Mouse (Mus musculus) thymus, adult 2 months (tissue): Measurements from ENCODE around the gene Sel1l. TPM values are rescaled to one million over a fixed set of nuclear protein-coding genes. Genes with fewer than 3 reads are reported as not detected.

Source experiments
- DNase-seq: peaks from one replicate; pipeline ENCODE4 v3.0.0; 2021
- H3K27ac ChIP-seq: fragments of 200-500 bp; 2 replicates; pipeline ENCODE4 v1.5.1; 2012; ENCODE audit warnings: low read length, control low read depth; ENCODE audit not compliant: control insufficient read depth, insufficient read depth
- H3K27me3 ChIP-seq: fragments of 200-500 bp; 2 replicates; pipeline ENCODE4 v1.6.1; 2012; ENCODE audit warnings: mild to moderate bottlenecking, low read length, moderate library complexity, mixed read lengths; ENCODE audit not compliant: control insufficient read depth, insufficient read depth
- H3K36me3 ChIP-seq: fragments of 200-500 bp; 2 replicates; pipeline ENCODE4 v1.6.1; 2012; ENCODE audit warnings: mild to moderate bottlenecking, low read length, moderate library complexity; ENCODE audit not compliant: control insufficient read depth, insufficient read depth
- H3K4me1 ChIP-seq: fragments of 200-500 bp; replicated peaks from 2 replicates; pipeline ENCODE4 v1.6.1; 2012; ENCODE audit warnings: low read length; ENCODE audit not compliant: control insufficient read depth, insufficient read depth
- H3K4me3 ChIP-seq: fragments of 200-500 bp; 2 replicates; pipeline ENCODE4 v1.5.1; 2012; ENCODE audit warnings: mild to moderate bottlenecking, low read length, control low read depth, moderate library complexity; ENCODE audit not compliant: control insufficient read depth, insufficient read depth
- CTCF ChIP-seq: fragments of 200-500 bp; IDR thresholded peaks from 2 replicates; pipeline ENCODE4 v1.5.1; 2012; ENCODE audit warnings: mild to moderate bottlenecking, control low read depth, low read length, moderate library complexity, borderline replicate concordance; ENCODE audit not compliant: control insufficient read depth, poor library complexity, insufficient read depth; ENCODE audit errors: extremely low read depth
- POLR2A ChIP-seq: fragments of 200-500 bp; IDR thresholded peaks from 2 replicates; pipeline ENCODE4 v1.6.1; 2012; ENCODE audit warnings: mild to moderate bottlenecking, low read length, control low read depth, moderate library complexity; ENCODE audit not compliant: control insufficient read depth, poor library complexity, insufficient read depth; ENCODE audit errors: extremely low read depth
- whole genome bisulfite sequencing: fragments of 180-500 bp; shearing (Covaris S2); methylation state at CpG from one replicate; pipeline ENCODE4 v1.1.7; 2018; 5-methylcytosine and 5-hydroxymethylcytosine counted together
- polyA plus RNA-seq: library from polyadenylated mRNA; depleted of rRNA; stranded (reverse); fragments of >200 nt; gene quantifications from 2 replicates; pipeline ENCODE4 v1.2.3, GENCODE M21; 2012

The Sel1l gene
- polyA plus RNA-seq, 1 experiment: 48.5 TPM

DNA sequence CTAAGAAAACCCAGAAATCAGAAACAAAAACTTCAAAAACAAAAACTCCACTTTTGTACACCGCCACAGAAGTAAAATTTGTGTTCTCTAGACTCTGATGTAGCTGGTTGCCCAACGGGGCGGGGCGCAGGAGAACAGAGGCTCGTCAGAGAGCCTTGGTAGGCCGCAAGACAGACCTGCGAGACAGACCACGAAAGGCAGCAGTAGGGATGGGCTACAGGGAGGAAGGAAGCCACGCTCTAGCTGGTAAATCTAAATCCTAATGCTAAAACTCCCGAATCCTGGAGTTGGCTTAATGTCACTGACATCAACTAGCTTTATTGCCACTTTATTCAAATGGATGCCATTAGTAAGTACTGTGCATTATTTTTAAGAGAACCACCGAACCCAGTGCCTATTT is 41.9 kb downstream of the Sel1l start:
- no peaks in the 10 kb centered on the region for H3K27me3 ChIP-seq
- no peaks in the 10 kb centered on the region for H3K4me1 ChIP-seq
- H3K4me3 ChIP-seq: no peak overlapping the region
- H3K27ac ChIP-seq: no peak overlapping the region
- no peak for DNase-seq
- no peak for TF ChIP-seq CTCF
- no peak for TF ChIP-seq POLR2A
- WGBS: 45% methylated on average over 11 of the region's 11 CpGs
- H3K36me3 ChIP-seq: peaks cover 36% of the 10 kb centered on the region

DNA sequence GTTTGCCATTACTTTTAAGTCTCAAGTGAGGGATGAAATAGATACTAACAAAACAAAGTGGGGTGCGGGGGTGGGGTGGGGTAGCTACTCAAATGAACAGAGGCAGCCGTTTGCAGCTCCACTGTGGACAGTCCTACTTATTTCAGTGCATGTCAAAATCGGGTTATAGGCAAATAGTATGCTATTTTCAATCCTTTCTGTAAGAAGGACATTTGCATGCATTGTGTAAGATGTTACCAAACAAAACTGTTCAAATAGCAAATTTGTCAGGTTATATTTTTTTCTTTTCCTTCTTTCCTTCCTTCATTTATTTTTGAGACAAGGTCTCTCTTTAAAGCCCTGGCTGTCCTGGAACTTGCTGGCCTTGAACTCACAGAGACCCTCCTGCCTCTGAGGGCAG is 44.7 kb downstream of the Sel1l start:
- no peak for TF ChIP-seq CTCF
- 78% methylated on average over 3 of the region's 3 CpGs for WGBS
- Histone ChIP-seq H3K4me1 (no peaks in the 10 kb centered on the region), H3K36me3 (peaks cover 8% of the 10 kb centered on the region), H3K27ac (no peak overlapping the region), H3K27me3 (no peaks in the 10 kb centered on the region), H3K4me3 (no peak overlapping the region)
- no peak for DNase-seq

DNA sequence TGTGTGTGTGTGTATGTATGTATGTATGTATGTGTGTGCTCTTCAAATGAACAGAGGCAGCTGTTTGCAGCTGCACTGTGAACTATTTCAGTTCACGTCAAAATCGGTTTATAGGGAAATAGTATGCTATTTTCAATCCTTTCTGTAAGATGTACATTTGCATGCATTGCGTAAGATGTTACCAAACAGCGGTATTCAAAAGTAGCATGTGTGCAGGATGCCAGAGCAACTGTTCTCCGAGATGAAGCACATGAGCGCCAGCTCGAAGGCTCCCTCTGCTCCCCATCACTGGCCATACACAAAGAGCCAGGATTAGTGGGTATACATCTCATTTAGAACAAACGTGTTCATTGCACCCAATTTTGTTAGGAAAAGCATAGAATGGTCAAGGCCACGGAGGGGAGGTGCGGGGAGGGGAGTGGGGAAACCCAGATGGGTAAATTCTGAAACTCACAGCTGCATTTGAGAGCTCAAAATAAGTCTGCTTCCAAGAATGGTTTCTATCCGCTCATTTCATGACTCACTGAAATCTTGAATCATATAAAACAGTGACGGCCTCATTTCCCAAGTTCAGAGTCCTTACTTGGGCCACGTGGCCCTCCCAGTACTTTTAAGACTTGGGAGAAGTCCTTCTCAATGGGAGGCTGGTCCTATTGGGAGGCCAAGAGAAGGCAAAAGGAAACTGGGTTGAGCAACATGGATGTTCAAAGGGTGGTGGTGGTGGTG is 45.6 kb downstream of the Sel1l start:
- no peak overlapping the region for H3K27ac ChIP-seq
- no peaks in the 10 kb centered on the region for H3K27me3 ChIP-seq
- H3K36me3 ChIP-seq: no peaks in the 10 kb centered on the region
- no peak for TF ChIP-seq POLR2A
- TF ChIP-seq CTCF: no peak
- H3K4me1 ChIP-seq: no peaks in the 10 kb centered on the region
- H3K4me3 ChIP-seq: no peak overlapping the region
- no peak for DNase-seq
- WGBS: 90% methylated on average over 13 of the region's 13 CpGs

GRCm38 (mm10) chr12:91802586-91803206 is 46.3 kb downstream of the Sel1l start:
- no peak for DNase-seq
- Histone ChIP-seq H3K36me3 (no peaks in the 10 kb centered on the region), H3K4me3 (no peak overlapping the region), H3K27ac (no peak overlapping the region), H3K4me1 (no peaks in the 10 kb centered on the region), H3K27me3 (no peaks in the 10 kb centered on the region)
- 93% methylated on average over 12 of the region's 12 CpGs for WGBS
- TF ChIP-seq POLR2A: no peak

DNA sequence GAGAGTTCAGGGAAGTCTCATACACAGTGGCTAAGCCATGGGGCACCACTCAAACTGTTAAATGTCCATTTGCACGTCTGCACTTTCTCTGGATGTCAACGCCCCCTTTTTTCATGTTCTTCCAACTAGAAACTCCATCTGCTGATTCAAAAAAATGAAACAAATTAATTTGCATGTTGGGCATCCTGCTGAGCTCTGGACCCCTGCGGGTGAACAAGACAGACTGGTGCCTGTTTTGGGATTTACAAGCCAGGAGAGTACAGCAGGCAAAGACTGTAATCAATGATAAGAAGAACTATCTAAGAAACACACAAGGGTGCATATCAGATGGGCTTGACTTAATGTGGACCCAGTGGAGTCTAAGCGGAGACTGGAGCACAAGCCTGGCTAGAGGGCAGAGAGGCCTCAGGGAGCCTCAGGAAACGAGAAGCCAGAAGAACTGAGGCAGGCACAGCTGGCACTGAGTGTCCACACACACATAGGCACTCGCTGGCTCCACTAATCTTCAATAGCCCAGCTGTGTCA is 48.0 kb downstream of the Sel1l start:
- TF ChIP-seq POLR2A (no peak), CTCF (no peak)

DNA sequence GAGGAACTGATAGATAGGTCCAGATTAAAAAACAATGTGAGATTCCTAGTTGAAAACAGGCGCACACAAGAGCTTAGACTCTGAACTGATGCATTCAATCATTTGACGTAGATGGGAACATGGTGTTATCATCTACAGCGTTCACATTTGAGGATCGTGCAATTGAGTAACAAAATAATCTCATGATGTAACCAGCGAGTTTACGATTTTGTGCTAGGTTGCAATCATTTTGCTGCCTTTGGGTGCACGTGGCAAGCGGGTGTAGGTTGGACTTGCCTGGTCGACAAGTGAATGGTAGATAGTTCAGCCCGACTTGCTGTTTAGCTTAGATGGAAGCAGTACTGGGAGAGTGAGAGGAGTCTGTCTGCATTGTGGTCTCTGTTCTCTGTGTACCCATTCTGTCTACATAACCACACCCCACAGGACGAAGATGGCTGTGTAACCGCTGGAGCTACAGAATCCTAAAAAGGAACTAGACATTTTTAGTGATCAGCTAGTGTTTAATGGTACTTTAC is 49.1 kb downstream of the Sel1l start:
- Histone ChIP-seq H3K27ac (no peak overlapping the region), H3K36me3 (no peaks in the 10 kb centered on the region), H3K4me1 (no peaks in the 10 kb centered on the region), H3K27me3 (no peaks in the 10 kb centered on the region), H3K4me3 (no peak overlapping the region)
- no peak for TF ChIP-seq POLR2A
- TF ChIP-seq CTCF: no peak
- DNase-seq: no peak
- WGBS: 76% methylated on average over 12 of the region's 12 CpGs

More for the DNA sequence above, 48.0 kb downstream of the Sel1l start:
- DNase-seq: no peak
- Histone ChIP-seq H3K27ac (no peak overlapping the region), H3K36me3 (no peaks in the 10 kb centered on the region), H3K4me1 (no peaks in the 10 kb centered on the region), H3K4me3 (no peak overlapping the region), H3K27me3 (no peaks in the 10 kb centered on the region)
- WGBS: 86% methylated on average over 6 of the region's 6 CpGs

GRCm38 (mm10) chr12:91799379-91799773 is 49.6 kb downstream of the Sel1l start:
- WGBS: 18% methylated on average over 6 of the region's 6 CpGs

More at GRCm38 (mm10) chr12:91799379-91799773, 49.6 kb downstream of the Sel1l start:
- Histone ChIP-seq H3K4me1 (no peaks in the 10 kb centered on the region), H3K4me3 (no peak overlapping the region), H3K27ac (no peak overlapping the region), H3K36me3 (no peaks in the 10 kb centered on the region), H3K27me3 (no peaks in the 10 kb centered on the region)
- no peak for TF ChIP-seq POLR2A
- TF ChIP-seq CTCF: no peak
- DNase-seq: peak; percentile 25
